Mouse (Mus musculus) E14TG2a.4 (cell line): Measurements from ENCODE around the gene Themis3.
"Not testable (repeated sequence)": the region's sequence is repeated elsewhere in the genome, so short reads cannot be mapped to it uniquely, and the experiment has no call there.

ENCODE experiments used
- CTCF ChIP-seq: conservative IDR thresholded peaks from 2 replicates; pipeline ENCODE4 v1.5.1; 2014; ENCODE audit warnings: low read length
- NANOG ChIP-seq: IDR thresholded peaks from 2 replicates; pipeline ENCODE4 v1.6.1; 2014; ENCODE audit warnings: borderline replicate concordance, low read length, mixed read lengths

DNA sequence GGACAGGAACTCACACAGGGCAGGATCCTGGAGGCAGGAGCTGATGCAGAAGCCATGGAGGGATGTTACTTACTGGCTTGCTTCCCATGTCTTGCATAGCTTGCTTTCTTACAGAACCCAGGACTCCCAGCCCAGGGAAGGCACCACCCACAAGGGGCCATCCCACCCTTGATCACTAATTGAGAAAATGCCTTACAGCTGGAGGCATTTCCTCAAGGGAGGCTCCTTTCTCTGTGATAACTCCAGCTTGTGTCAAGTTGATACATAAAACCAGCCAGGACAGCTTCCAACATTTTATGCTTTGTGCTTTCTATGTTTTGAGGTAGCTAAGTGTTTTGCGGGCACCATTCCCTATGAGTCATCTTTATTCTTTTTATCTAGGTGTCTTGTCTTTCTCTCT, 71.8 kb downstream of the Themis3 start:
- TF ChIP-seq CTCF, NANOG: not testable (repeated sequence)
